Mouse (Mus musculus) small intestine, adult 2 months (tissue): Measurements from ENCODE around the gene Klrb1f. TPM values are rescaled to one million over a fixed set of nuclear protein-coding genes. Genes with fewer than 3 reads are reported as not detected.

Experiments used
- H3K27ac ChIP-seq: fragments of 200-500 bp; 2 replicates; pipeline ENCODE4 v1.5.1; 2012; ENCODE audit warnings: low read depth, low read length, control low read depth, inconsistent platforms; ENCODE audit not compliant: insufficient read depth
- H3K27me3 ChIP-seq: fragments of 200-500 bp; 2 replicates; pipeline ENCODE4 v1.6.1; 2012; ENCODE audit warnings: mild to moderate bottlenecking, moderate library complexity, low read length, inconsistent platforms; ENCODE audit not compliant: control insufficient read depth, insufficient read depth
- H3K36me3 ChIP-seq: fragments of 200-500 bp; 2 replicates; pipeline ENCODE4 v1.6.1; 2012; ENCODE audit warnings: mild to moderate bottlenecking, low read length, control low read depth, inconsistent platforms; ENCODE audit not compliant: control insufficient read depth, insufficient read depth
- H3K4me1 ChIP-seq: fragments of 200-500 bp; 2 replicates; pipeline ENCODE4 v1.6.1; 2012; ENCODE audit warnings: low read length, inconsistent platforms, mixed read lengths; ENCODE audit not compliant: control insufficient read depth, insufficient read depth, insufficient read length
- H3K4me3 ChIP-seq: fragments of 200-500 bp; 2 replicates; pipeline ENCODE4 v1.5.1; 2012; ENCODE audit warnings: low read depth, mild to moderate bottlenecking, control low read depth, inconsistent platforms, low read length, moderate library complexity
- CTCF ChIP-seq: fragments of 200-500 bp; IDR thresholded peaks from 2 replicates; pipeline ENCODE4 v1.5.1; 2012; ENCODE audit warnings: low read depth, mild to moderate bottlenecking, control low read depth, inconsistent platforms, low read length, moderate library complexity, mixed read lengths; ENCODE audit not compliant: insufficient replicate concordance, insufficient read length; ENCODE audit errors: extremely low read depth
- POLR2A ChIP-seq: fragments of 200-500 bp; IDR thresholded peaks from 2 replicates; pipeline ENCODE4 v1.6.1; 2012; ENCODE audit warnings: low read depth, mild to moderate bottlenecking, control low read depth, inconsistent platforms, low read length, moderate library complexity
- WGBS: fragments of 180-500 bp; shearing (Covaris S2); methylation state at CpG from one replicate; pipeline ENCODE4 v1.1.7; 2018; 5-methylcytosine and 5-hydroxymethylcytosine counted together
- polyA plus RNA-seq: library from polyadenylated mRNA; depleted of rRNA; stranded (reverse); fragments of >200 nt; gene quantifications from 2 replicates; pipeline ENCODE4 v1.2.3, GENCODE M21; 2012

Gene Klrb1f
- polyA plus RNA-seq, 1 experiment, result 0.33 TPM

- no peaks in the 10 kb centered on the region for H3K36me3 ChIP-seq
- H3K27ac ChIP-seq, result no peak overlapping the region
- no peak overlapping the region for H3K4me3 ChIP-seq
- WGBS, result 73% methylated on average over 2 of the region's 2 CpGs
- H3K4me1 ChIP-seq, result no peaks in the 10 kb centered on the region
- TF ChIP-seq CTCF, result no peak
- no peak for TF ChIP-seq POLR2A
- H3K27me3 ChIP-seq, result no peaks in the 10 kb centered on the region
These were observed 10.7 kb upstream of the Klrb1f start for GRCm38 (mm10) chr6:129035017-129035416.

- no peaks in the 10 kb centered on the region for H3K36me3 ChIP-seq
- no peaks in the 10 kb centered on the region for H3K27me3 ChIP-seq
- TF ChIP-seq CTCF (no peak), POLR2A (no peak)
- peak overlapping the region; percentile 22; the same call in 1 of the 2 replicates for H3K27ac ChIP-seq
- no peaks in the 10 kb centered on the region for H3K4me1 ChIP-seq
- no peak overlapping the region for H3K4me3 ChIP-seq
These were observed 9.4 kb upstream of the Klrb1f start for GRCm38 (mm10) chr6:129036326-129036725.

- Histone ChIP-seq H3K27me3 (no peaks in the 10 kb centered on the region), H3K4me3 (no peak overlapping the region), H3K36me3 (no peaks in the 10 kb centered on the region), H3K4me1 (no peaks in the 10 kb centered on the region), H3K27ac (no peak overlapping the region)
- 72% methylated on average over 2 of the region's 2 CpGs for WGBS
- TF ChIP-seq CTCF, result no peak
- no peak for TF ChIP-seq POLR2A
These were observed 8.7 kb upstream of the Klrb1f start for GRCm38 (mm10) chr6:129036890-129037463.

- no peaks in the 10 kb centered on the region for H3K4me1 ChIP-seq
- WGBS, result 98% methylated on average over 2 of the region's 2 CpGs
- H3K27me3 ChIP-seq, result no peaks in the 10 kb centered on the region
- H3K36me3 ChIP-seq, result no peaks in the 10 kb centered on the region
- TF ChIP-seq CTCF (no peak), POLR2A (no peak)
- no peak overlapping the region for H3K27ac ChIP-seq
- no peak overlapping the region for H3K4me3 ChIP-seq
These were observed 4.2 kb upstream of the Klrb1f start for GRCm38 (mm10) chr6:129041470-129041869.

GRCm38 (mm10) chr6:129042470-129042869, 3.2 kb upstream of the Klrb1f start:
- H3K4me1 ChIP-seq, result no peaks in the 10 kb centered on the region
- no peaks in the 10 kb centered on the region for H3K36me3 ChIP-seq
- no peak for TF ChIP-seq CTCF
- TF ChIP-seq POLR2A, result no peak
- H3K4me3 ChIP-seq, result no peak overlapping the region
- no peaks in the 10 kb centered on the region for H3K27me3 ChIP-seq
- H3K27ac ChIP-seq, result no peak overlapping the region

- H3K27ac ChIP-seq, result no peak overlapping the region
- no peaks in the 10 kb centered on the region for H3K27me3 ChIP-seq
- peaks cover 6% of the 10 kb centered on the region; the same call in 1 of the 2 replicates for H3K4me1 ChIP-seq
- no peak overlapping the region for H3K4me3 ChIP-seq
- TF ChIP-seq POLR2A (no peak), CTCF (no peak)
- H3K36me3 ChIP-seq, result no peaks in the 10 kb centered on the region
- WGBS, result 55% methylated on average over 4 of the region's 4 CpGs
These were observed 2.7 kb downstream of the Klrb1f start for GRCm38 (mm10) chr6:129048381-129048780.

GRCm38 (mm10) chr6:129048857-129049473, 3.3 kb downstream of the Klrb1f start:
- TF ChIP-seq CTCF (no peak), POLR2A (no peak)
- 4% methylated on average over 13 of the region's 13 CpGs for WGBS
- peak overlapping the region; percentile 59 for H3K4me3 ChIP-seq
- no peaks in the 10 kb centered on the region for H3K36me3 ChIP-seq
- no peak overlapping the region for H3K27ac ChIP-seq
- peaks cover 6% of the 10 kb centered on the region; the same call in 1 of the 2 replicates for H3K4me1 ChIP-seq
- H3K27me3 ChIP-seq, result no peaks in the 10 kb centered on the region
